Mouse (Mus musculus): ENCODE measurements around the gene Olfr1396. TPM values are rescaled to one million over a fixed set of nuclear protein-coding genes. Genes with fewer than 3 reads are reported as not detected.
"Not testable (repeated sequence)": the region's sequence is repeated elsewhere in the genome, so short reads cannot be mapped to it uniquely, and the experiment has no call there.

The Olfr1396 gene
- polyA plus RNA-seq, 1 experiment from 2014 or later: not detected

GRCm38 (mm10) chr11:49068358-49068757 is 46.3 kb downstream of the Olfr1396 start:
- Histone ChIP-seq H3K27me3 (no peaks in the 10 kb centered on the region), H3K27ac (no peak overlapping the region), H3K36me3 (replicated peaks) (no peaks in the 10 kb centered on the region), H3K9me3 (no peaks in the 10 kb centered on the region), H3K9ac (no peak overlapping the region), H3K4me3 (replicated peaks) (no peak overlapping the region), H3K4me2 (no peak overlapping the region), H3K4me1 (no peaks in the 10 kb centered on the region)
- WGBS: 93% methylated on average over 1 of the region's 1 CpGs
- no peak for ATAC-seq (ENCODE audit: low FRiP score)

DNA sequence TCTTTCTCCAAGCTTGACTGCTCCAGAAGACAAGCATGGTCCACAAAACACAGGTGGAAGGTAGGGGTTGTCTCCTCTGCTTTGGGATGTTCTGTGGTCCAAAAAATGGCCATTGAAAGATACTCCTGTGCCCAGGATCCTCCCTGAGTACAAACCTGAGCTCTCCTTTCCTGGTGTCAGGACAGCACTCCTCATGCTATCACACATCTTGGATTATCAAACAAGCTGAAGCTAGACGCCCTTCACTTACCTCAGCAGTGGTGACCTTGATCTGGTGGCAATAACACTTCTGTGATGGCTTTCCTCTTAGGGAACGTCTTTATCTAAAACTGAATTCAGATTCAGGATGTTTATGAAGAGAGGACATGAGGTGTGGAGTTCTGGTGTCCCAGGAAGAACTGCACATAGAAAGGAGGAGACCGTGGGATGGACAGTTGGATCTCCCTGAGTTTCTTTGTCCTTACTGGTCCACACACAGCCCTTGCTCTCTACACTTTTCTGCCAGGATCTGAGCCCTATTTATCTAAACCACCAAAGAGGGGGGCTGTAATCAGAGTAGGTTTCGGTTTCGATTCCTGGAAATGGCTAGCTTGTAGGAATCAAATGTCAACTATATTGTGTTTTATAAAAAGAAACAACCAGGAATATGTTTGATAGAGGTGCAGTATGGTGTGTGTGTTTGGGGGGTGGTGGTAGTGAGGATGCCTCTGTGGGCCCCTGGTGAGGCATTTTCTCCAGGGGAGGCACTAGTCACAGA is 50.8 kb downstream of the Olfr1396 start, which contains the start of gene Tgtp2:
TSS of gene Tgtp2 (minus strand) at position 494 of the 757 bp plus-strand sequence.
- WGBS: 80% methylated on average over 5 of the region's 5 CpGs
- H3K9me3 ChIP-seq; H3K9ac ChIP-seq; H3K4me2 ChIP-seq; H3K27me3 ChIP-seq; H3K36me3 ChIP-seq (replicated peaks); H3K4me3 ChIP-seq (replicated peaks); H3K4me1 ChIP-seq; H3K27ac ChIP-seq; ATAC-seq (ENCODE audit: low FRiP score): not testable (repeated sequence)

DNA sequence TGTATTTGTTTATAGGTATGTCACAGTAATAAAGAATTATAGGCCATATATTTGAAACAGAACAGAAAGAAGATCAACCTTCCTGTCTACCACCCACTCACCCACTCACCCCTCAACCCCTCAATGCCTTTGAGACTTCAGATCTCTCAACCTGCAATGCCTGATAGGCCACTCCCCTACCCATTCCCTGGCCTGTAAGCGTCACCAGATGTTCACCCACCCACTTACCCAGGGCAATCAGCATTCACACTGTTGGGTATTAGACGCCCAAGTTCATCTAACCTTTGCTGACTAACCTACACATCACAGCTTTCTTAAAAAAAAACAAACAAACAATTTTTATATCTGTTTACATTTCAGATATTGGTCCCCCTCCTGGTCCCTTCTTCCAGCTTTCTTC is 52.8 kb downstream of the Olfr1396 start:
- H3K27me3 ChIP-seq; H3K4me3 ChIP-seq (replicated peaks); H3K27ac ChIP-seq; H3K4me1 ChIP-seq; H3K9me3 ChIP-seq; H3K9ac ChIP-seq; H3K36me3 ChIP-seq (replicated peaks); H3K4me2 ChIP-seq; ATAC-seq (ENCODE audit: low FRiP score): not testable (repeated sequence)
- WGBS: 72% methylated on average over 2 of the region's 2 CpGs

- not testable (repeated sequence) for H3K27ac ChIP-seq; H3K4me1 ChIP-seq; ATAC-seq (ENCODE audit: low FRiP score); H3K4me3 ChIP-seq (replicated peaks); H3K4me2 ChIP-seq; H3K36me3 ChIP-seq (replicated peaks); H3K9me3 ChIP-seq; H3K9ac ChIP-seq; H3K27me3 ChIP-seq
- WGBS: 69% methylated on average over 2 of the region's 3 CpGs
These were observed 54.6 kb downstream of the Olfr1396 start for GRCm38 (mm10) chr11:49060061-49060460.

Other genes starting within 250 kb of the Olfr1396 start
- 1.2 and 1.8 TPM in 2 replicates for gene Irgm1, start 243.2 kb downstream of the Olfr1396 start, polyA plus RNA-seq (2016; fragmentation: Nextera tagmentation; extraction: Ambion mirVana)
- gene Gm5431, start 212.7 kb downstream of the Olfr1396 start, polyA plus RNA-seq (2016; fragmentation: Nextera tagmentation; extraction: Ambion mirVana): 0.09 TPM in 1 of 2 replicates, not detected in the other
- gene Psme2b, start 168.7 kb downstream of the Olfr1396 start, polyA plus RNA-seq (2016; fragmentation: Nextera tagmentation; extraction: Ambion mirVana): 1.8 and 2.0 TPM in 2 replicates
- gene Olfr56, start 136.0 kb downstream of the Olfr1396 start, polyA plus RNA-seq (2016; fragmentation: Nextera tagmentation; extraction: Ambion mirVana): not detected in 2 replicates
- 0.23 TPM in 1 of 2 replicates, not detected in the other for gene 9930111J21Rik1, start 135.5 kb downstream of the Olfr1396 start, polyA plus RNA-seq (2016; fragmentation: Nextera tagmentation; extraction: Ambion mirVana)
- gene Gm12185, start 122.6 kb downstream of the Olfr1396 start, polyA plus RNA-seq (2016; fragmentation: Nextera tagmentation; extraction: Ambion mirVana): not detected in 2 replicates
- not detected in 2 replicates for gene Tgtp1, start 120.7 kb downstream of the Olfr1396 start, polyA plus RNA-seq (2016; fragmentation: Nextera tagmentation; extraction: Ambion mirVana)
- 0.17 and 0.23 TPM in 2 replicates for gene 9930111J21Rik2, start 63.6 kb downstream of the Olfr1396 start, polyA plus RNA-seq (2016; fragmentation: Nextera tagmentation; extraction: Ambion mirVana)
- not detected in 2 replicates for gene Tgtp2, start 50.7 kb downstream of the Olfr1396 start, polyA plus RNA-seq (2016; fragmentation: Nextera tagmentation; extraction: Ambion mirVana)
- 0.18 and 0.50 TPM in 2 replicates for gene Ifi47, start 38.3 kb downstream of the Olfr1396 start, polyA plus RNA-seq (2016; fragmentation: Nextera tagmentation; extraction: Ambion mirVana)
- not detected in 2 replicates for gene Olfr1395, start 27.4 kb upstream of the Olfr1396 start, polyA plus RNA-seq (2016; fragmentation: Nextera tagmentation; extraction: Ambion mirVana)
- gene Olfr1394, start 39.5 kb upstream of the Olfr1396 start, polyA plus RNA-seq (2016; fragmentation: Nextera tagmentation; extraction: Ambion mirVana): not detected in 2 replicates
- gene Btnl9, start 72.3 kb upstream of the Olfr1396 start, polyA plus RNA-seq (2016; fragmentation: Nextera tagmentation; extraction: Ambion mirVana): 0.17 TPM in 1 of 2 replicates, not detected in the other
- 60.5 and 63.3 TPM in 2 replicates for gene Zfp62, start 88.4 kb upstream of the Olfr1396 start, polyA plus RNA-seq (2016; fragmentation: Nextera tagmentation; extraction: Ambion mirVana)
- gene Mgat1, start 129.3 kb upstream of the Olfr1396 start, polyA plus RNA-seq (2016; fragmentation: Nextera tagmentation; extraction: Ambion mirVana): 31.4 and 35.5 TPM in 2 replicates
- 0.06 and 0.18 TPM in 2 replicates for gene Olfr1393, start 163.4 kb upstream of the Olfr1396 start, polyA plus RNA-seq (2016; fragmentation: Nextera tagmentation; extraction: Ambion mirVana)
- not detected in 2 replicates for gene Olfr1392, start 170.4 kb upstream of the Olfr1396 start, polyA plus RNA-seq (2016; fragmentation: Nextera tagmentation; extraction: Ambion mirVana)
- not detected in 2 replicates for gene Olfr10, start 189.9 kb upstream of the Olfr1396 start, polyA plus RNA-seq (2016; fragmentation: Nextera tagmentation; extraction: Ambion mirVana)
- gene Olfr1391, start 207.9 kb upstream of the Olfr1396 start, polyA plus RNA-seq (2016; fragmentation: Nextera tagmentation; extraction: Ambion mirVana): not detected in 2 replicates
- gene Olfr1390, start 220.3 kb upstream of the Olfr1396 start, polyA plus RNA-seq (2016; fragmentation: Nextera tagmentation; extraction: Ambion mirVana): not detected in 2 replicates

All from forebrain, embryonic 12.5 days (tissue).